Mouse (Mus musculus) liver, adult 2 months (tissue): ENCODE results near the gene Nfya. TPM values are rescaled to one million over a fixed set of nuclear protein-coding genes. Genes with fewer than 3 reads are reported as not detected.

ENCODE experiments used
- DNase-seq: peaks from one replicate; pipeline ENCODE4 v3.0.0-alpha.2; 2011; ENCODE audit warnings: low read depth, low spot score; ENCODE audit errors: extremely low read depth
- H3K27ac ChIP-seq: fragments of 200-500 bp; replicated peaks from 2 replicates; pipeline ENCODE4 v1.5.1; 2012; ENCODE audit warnings: low read depth, mild to moderate bottlenecking, control low read depth, inconsistent platforms, low read length; ENCODE audit not compliant: insufficient read depth
- H3K27me3 ChIP-seq: fragments of 200-500 bp; 2 replicates; pipeline ENCODE4 v1.6.1; 2012; ENCODE audit warnings: mild to moderate bottlenecking, moderate library complexity, low read length, inconsistent platforms; ENCODE audit not compliant: control insufficient read depth, insufficient read depth
- H3K36me3 ChIP-seq: fragments of 200-500 bp; 2 replicates; pipeline ENCODE4 v1.6.1; 2012; ENCODE audit warnings: low read length, inconsistent platforms; ENCODE audit not compliant: control insufficient read depth, insufficient read depth
- H3K4me1 ChIP-seq: fragments of 200-500 bp; 2 replicates; pipeline ENCODE4 v1.6.1; 2011; ENCODE audit warnings: low read length; ENCODE audit not compliant: control insufficient read depth, insufficient read depth
- H3K4me3 ChIP-seq: fragments of 200-500 bp; 2 replicates; pipeline ENCODE4 v1.5.1; 2011; ENCODE audit warnings: low read depth, mild to moderate bottlenecking, control low read depth, low read length, moderate library complexity; ENCODE audit not compliant: insufficient read depth
- H3K79me2 ChIP-seq: fragments of 200-500 bp; 2 replicates; pipeline ENCODE4 v1.6.1; 2012; ENCODE audit warnings: inconsistent platforms, mild to moderate bottlenecking, low read length, moderate library complexity; ENCODE audit not compliant: control insufficient read depth, insufficient read depth
- H3K9ac ChIP-seq: fragments of 200-500 bp; 2 replicates; pipeline ENCODE4 v1.6.1; 2012; ENCODE audit warnings: low read depth, mild to moderate bottlenecking, control low read depth, inconsistent platforms, low read length
- CTCF ChIP-seq: fragments of 200-500 bp; IDR thresholded peaks from 2 replicates; pipeline ENCODE4 v1.5.1; 2011; ENCODE audit warnings: low read depth, low read length, control low read depth
- POLR2A ChIP-seq: fragments of 200-500 bp; IDR thresholded peaks from 2 replicates; pipeline ENCODE4 v1.6.1; 2011; ENCODE audit warnings: low read length, control low read depth; ENCODE audit not compliant: insufficient read depth; ENCODE audit errors: extremely low read depth
- WGBS: fragments of 180-500 bp; shearing (Covaris S2); methylation state at CpG from one replicate; pipeline ENCODE4 v1.1.7; 2018; 5-methylcytosine and 5-hydroxymethylcytosine counted together
- polyA plus RNA-seq: library from polyadenylated mRNA; depleted of rRNA; stranded (reverse); fragments of >200 nt; gene quantifications from 2 replicates; pipeline ENCODE4 v1.2.3, GENCODE M21; 2012; rRNA removed
- total RNA-seq: library from RNA; depleted of rRNA; stranded (reverse); fragments of >200 nt; gene quantifications from 2 replicates; pipeline ENCODE4 v1.2.3, GENCODE M21; 2014; rRNA removed

The Nfya gene
- total and polyA plus RNA-seq, 2 experiments = 10.6 to 16.3 TPM

DNA sequence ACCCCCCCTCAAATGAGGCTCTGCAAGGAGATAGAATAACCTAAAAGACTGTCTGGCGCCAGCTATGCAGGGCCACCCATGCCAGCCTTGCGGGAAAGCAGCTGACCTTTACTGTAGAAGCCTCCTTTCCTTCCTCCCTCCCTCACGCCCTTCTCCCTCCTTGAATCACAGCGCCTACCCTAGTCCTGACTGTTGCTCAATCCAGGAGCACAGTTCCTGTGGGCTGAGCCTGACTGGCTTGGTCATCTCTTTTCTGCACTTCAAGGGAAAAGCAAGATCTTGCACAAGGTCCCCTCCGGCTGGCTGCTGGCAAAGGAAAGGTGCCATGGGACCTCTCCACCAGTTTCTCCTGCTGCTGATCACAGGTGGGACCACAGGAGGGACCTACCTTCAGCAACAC is 63.5 kb downstream of the Nfya start, which contains the start of gene Trem2:
Gene Trem2 (plus strand): TSS at position 171 of the 400 bp plus-strand sequence.
- Histone ChIP-seq H3K79me2 (no peaks in the 10 kb centered on the region), H3K4me1 (no peaks in the 10 kb centered on the region), H3K36me3 (no peaks in the 10 kb centered on the region), H3K9ac (no peak within 1 kb of the TSS), H3K27ac (no peak within 1 kb of the TSS), H3K4me3 (no peak within 1 kb of the TSS), H3K27me3 (no peaks in the 10 kb centered on the region)
- TF ChIP-seq POLR2A (no peak), CTCF (no peak)
- WGBS = 61% methylated on average over 5 of the region's 5 CpGs
- DNase-seq = no peak

DNA sequence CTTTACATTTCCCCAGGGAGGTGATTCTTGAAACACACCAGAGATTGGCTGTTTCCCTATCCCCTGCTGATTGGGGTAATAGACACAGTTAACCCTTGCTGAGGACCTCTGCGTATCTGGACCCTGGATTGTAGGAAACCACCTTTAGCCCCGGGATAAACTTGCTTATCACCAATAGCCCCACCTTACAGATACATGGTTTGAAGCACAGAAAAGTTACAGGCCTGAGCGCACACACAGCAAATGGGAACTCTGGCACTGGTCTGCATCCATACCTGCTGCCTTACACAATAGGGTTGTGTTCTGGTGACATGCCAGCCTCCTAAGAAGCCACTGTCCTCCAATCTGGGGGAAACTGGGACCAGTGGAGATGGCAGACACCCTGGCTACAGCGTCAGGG is 63.9 kb downstream of the Nfya start:
- Histone ChIP-seq H3K36me3 (no peaks in the 10 kb centered on the region), H3K9ac (no peak overlapping the region), H3K4me1 (no peaks in the 10 kb centered on the region), H3K79me2 (no peaks in the 10 kb centered on the region), H3K27ac (no peak overlapping the region), H3K4me3 (no peak overlapping the region), H3K27me3 (no peaks in the 10 kb centered on the region)
- TF ChIP-seq CTCF (no peak), POLR2A (no peak)
- WGBS = 80% methylated on average over 4 of the region's 4 CpGs
- no peak for DNase-seq

DNA sequence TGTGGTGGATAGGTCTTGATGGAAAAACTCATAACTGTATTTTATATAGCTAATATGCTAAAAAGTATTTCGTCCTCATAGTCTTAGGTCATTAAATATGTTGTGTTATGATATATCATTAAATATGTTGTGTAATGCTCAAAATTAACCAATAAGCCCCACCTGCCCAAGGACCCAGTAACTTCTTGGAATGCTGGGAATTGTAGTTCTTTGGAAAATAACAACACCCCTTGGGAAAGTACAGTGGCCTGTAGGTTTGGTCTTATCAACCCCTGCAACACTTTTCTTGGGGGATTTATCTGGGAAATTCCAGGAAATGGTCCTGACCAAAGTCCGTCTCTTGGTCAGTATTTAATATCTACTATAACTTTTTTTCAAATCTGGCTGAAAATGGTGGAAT is 66.6 kb downstream of the Nfya start:
- no peak for TF ChIP-seq POLR2A
- Histone ChIP-seq H3K27ac (no peak overlapping the region), H3K4me1 (no peaks in the 10 kb centered on the region), H3K4me3 (no peak overlapping the region), H3K9ac (no peak overlapping the region), H3K79me2 (no peaks in the 10 kb centered on the region), H3K36me3 (no peaks in the 10 kb centered on the region), H3K27me3 (no peaks in the 10 kb centered on the region)
- 91% methylated on average over 2 of the region's 2 CpGs for WGBS
- no peak for DNase-seq

DNA sequence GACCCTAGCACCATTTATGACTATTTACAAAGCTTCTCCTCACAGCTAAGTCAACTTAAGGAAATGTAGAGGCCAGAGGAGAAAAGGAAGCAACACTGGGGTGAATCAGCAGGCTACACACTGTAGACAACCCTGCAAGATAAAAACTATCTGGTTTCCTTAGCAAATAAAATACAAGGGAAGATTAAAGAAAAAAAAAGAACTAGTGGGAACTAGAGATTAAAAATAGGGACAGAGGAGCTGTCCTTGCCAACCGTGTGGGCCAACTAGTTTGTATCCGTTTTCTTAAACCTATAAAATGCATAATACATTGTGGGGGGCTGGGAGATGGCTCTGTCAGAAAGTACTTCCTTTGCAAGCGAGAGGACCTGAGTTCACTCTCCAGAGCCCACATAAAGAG is 67.8 kb downstream of the Nfya start:
- Histone ChIP-seq H3K4me1 (no peaks in the 10 kb centered on the region), H3K36me3 (no peaks in the 10 kb centered on the region), H3K27me3 (no peaks in the 10 kb centered on the region), H3K79me2 (no peaks in the 10 kb centered on the region), H3K9ac (no peak overlapping the region), H3K4me3 (no peak overlapping the region), H3K27ac (no peak overlapping the region)
- WGBS = 71% methylated on average over 3 of the region's 3 CpGs
- TF ChIP-seq POLR2A = no peak
- no peak for TF ChIP-seq CTCF
- no peak for DNase-seq

DNA sequence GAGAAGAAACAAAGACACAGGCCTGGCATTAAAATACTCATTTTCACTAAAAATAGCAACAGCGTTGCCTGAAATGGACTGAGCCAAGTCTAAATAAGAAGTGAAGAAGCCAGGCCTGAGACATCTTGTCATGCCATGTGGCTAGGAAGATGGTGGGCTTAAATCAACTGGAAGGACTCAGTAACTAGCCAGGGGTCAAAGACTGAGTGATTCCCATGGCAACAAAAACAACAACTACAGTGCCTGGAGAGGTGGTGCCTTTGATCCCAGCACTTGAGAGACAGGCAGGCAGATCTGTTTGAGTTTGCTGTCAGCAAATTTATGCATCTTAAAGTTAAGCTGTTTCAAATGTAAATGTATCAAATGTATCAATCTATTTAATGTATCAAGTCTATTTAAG is 69.4 kb downstream of the Nfya start:
- H3K9ac ChIP-seq = no peak overlapping the region
- TF ChIP-seq CTCF (no peak), POLR2A (no peak)
- H3K27me3 ChIP-seq = no peaks in the 10 kb centered on the region
- H3K79me2 ChIP-seq = no peaks in the 10 kb centered on the region
- H3K4me3 ChIP-seq = no peak overlapping the region
- no peak for DNase-seq
- no peak overlapping the region for H3K27ac ChIP-seq
- no peaks in the 10 kb centered on the region for H3K36me3 ChIP-seq
- 93% methylated on average over 1 of the region's 1 CpGs for WGBS
- no peaks in the 10 kb centered on the region for H3K4me1 ChIP-seq

Other genes with a start within 250 kb of the Nfya start
- gene A530064D06Rik, start 242.6 kb downstream of the Nfya start, total RNA-seq = 0.37 and 0.40 TPM in 2 replicates
- gene A530064D06Rik, start 242.6 kb downstream of the Nfya start, polyA plus RNA-seq = not detected in 2 replicates
- not detected in 2 replicates for gene Trem1, start 177.1 kb downstream of the Nfya start, total RNA-seq
- gene Trem1, start 177.1 kb downstream of the Nfya start, polyA plus RNA-seq = 0.04 TPM in 1 of 2 replicates, not detected in the other
- 0.34 TPM in 1 of 2 replicates, not detected in the other for gene Trem3, start 162.1 kb downstream of the Nfya start, total RNA-seq
- gene Trem3, start 162.1 kb downstream of the Nfya start, polyA plus RNA-seq = 0.09 and 0.21 TPM in 2 replicates
- gene Treml4, start 145.6 kb downstream of the Nfya start, total RNA-seq = 4.2 and 4.4 TPM in 2 replicates
- 2.8 and 4.6 TPM in 2 replicates for gene Treml4, start 145.6 kb downstream of the Nfya start, polyA plus RNA-seq
- 0.09 and 0.20 TPM in 2 replicates for gene Treml2, start 110.4 kb downstream of the Nfya start, total RNA-seq
- gene Treml2, start 110.4 kb downstream of the Nfya start, polyA plus RNA-seq = 0.26 and 0.34 TPM in 2 replicates
- 0.83 and 1.0 TPM in 2 replicates for gene B430306N03Rik, start 93.8 kb downstream of the Nfya start, total RNA-seq
- gene B430306N03Rik, start 93.8 kb downstream of the Nfya start, polyA plus RNA-seq = 0.90 and 1.9 TPM in 2 replicates
- gene Trem2, start 63.5 kb downstream of the Nfya start, total RNA-seq = 0.74 and 2.2 TPM in 2 replicates
- 0.15 and 0.34 TPM in 2 replicates for gene Trem2, start 63.5 kb downstream of the Nfya start, polyA plus RNA-seq
- gene Treml1, start 50.0 kb downstream of the Nfya start, total RNA-seq = 0.34 TPM in 1 of 2 replicates, not detected in the other
- gene Treml1, start 50.0 kb downstream of the Nfya start, polyA plus RNA-seq = 0.19 and 0.39 TPM in 2 replicates
- 20.9 and 25.0 TPM in 2 replicates for gene Oard1, start 108 bp upstream of the Nfya start, total RNA-seq
- 8.7 and 9.0 TPM in 2 replicates for gene Oard1, start 108 bp upstream of the Nfya start, polyA plus RNA-seq
- gene Apobec2, start 23.0 kb upstream of the Nfya start, total RNA-seq = 0.28 TPM in 1 of 2 replicates, not detected in the other
- not detected in 2 replicates for gene Apobec2, start 23.0 kb upstream of the Nfya start, polyA plus RNA-seq
- not detected in 2 replicates for gene Tspo2, start 41.6 kb upstream of the Nfya start, total RNA-seq
- 0.34 TPM in 1 of 2 replicates, not detected in the other for gene Tspo2, start 41.6 kb upstream of the Nfya start, polyA plus RNA-seq
- 0.20 TPM in 1 of 2 replicates, not detected in the other for gene Unc5cl, start 45.0 kb upstream of the Nfya start, total RNA-seq
- 0.05 and 0.43 TPM in 2 replicates for gene Unc5cl, start 45.0 kb upstream of the Nfya start, polyA plus RNA-seq